Mouse (Mus musculus) heart, embryonic 16.5 days (tissue): ENCODE measurements around the gene Slc4a10. TPM values are rescaled to one million over a fixed set of nuclear protein-coding genes. Genes with fewer than 3 reads are reported as not detected.

ENCODE experiments used
- ATAC-seq: fragments of 200-750 bp; cut with Nextera tagmentation; replicated peaks from 2 replicates; pipeline ENCODE4 v1.8.0; 2017; ENCODE audit warnings: moderate number of reproducible peaks; ENCODE audit not compliant: insufficient read depth, low FRiP score; ENCODE audit errors: extremely low read depth
- H3K27ac ChIP-seq: fragments of 300-500 bp; sonication (generic); 2 replicates; pipeline ENCODE4 v1.5.1; 2014; ENCODE audit warnings: mild to moderate bottlenecking, low read length, control low read depth, moderate library complexity
- H3K27me3 ChIP-seq: fragments of 300-500 bp; sonication (generic); 2 replicates; pipeline ENCODE4 v1.6.1; 2014; ENCODE audit warnings: low read length, mixed read lengths; ENCODE audit not compliant: control insufficient read depth, insufficient read depth
- H3K36me3 ChIP-seq: fragments of 300-500 bp; sonication (generic); 2 replicates; pipeline ENCODE4 v1.6.1; 2014; ENCODE audit not compliant: control insufficient read depth, insufficient read depth
- H3K4me1 ChIP-seq: fragments of 300-500 bp; sonication (generic); 2 replicates; pipeline ENCODE4 v1.6.1; 2014; ENCODE audit warnings: low read length, mixed read lengths; ENCODE audit not compliant: control insufficient read depth, insufficient read depth
- H3K4me2 ChIP-seq: fragments of 300-500 bp; sonication (generic); 2 replicates; pipeline ENCODE4 v1.6.1; 2014; ENCODE audit warnings: low read depth, mild to moderate bottlenecking, control low read depth, low read length
- H3K4me3 ChIP-seq: fragments of 300-500 bp; sonication (generic); 2 replicates; pipeline ENCODE4 v1.5.1; 2014; ENCODE audit warnings: mild to moderate bottlenecking, control low read depth, low read length
- H3K9ac ChIP-seq: fragments of 300-500 bp; sonication (generic); 2 replicates; pipeline ENCODE4 v1.6.1; 2014; ENCODE audit warnings: low read length, control low read depth
- H3K9me3 ChIP-seq: fragments of 300-500 bp; sonication (generic); replicated peaks from 2 replicates; pipeline ENCODE4 v1.6.1; 2016; ENCODE audit warnings: low read length; ENCODE audit not compliant: control insufficient read depth
- WGBS: fragments of 180-500 bp; shearing (Covaris S2); extraction: QIAGEN DNeasy Blood & Tissue Kit; methylation state at CpG from one replicate; pipeline ENCODE4 v1.1.7; 2014; 5-methylcytosine and 5-hydroxymethylcytosine counted together
- polyA plus RNA-seq: library from polyadenylated mRNA; unstranded; fragments of >200 nt; fragmentation: Nextera tagmentation; extraction: Ambion mirVana; gene quantifications from 2 replicates; pipeline ENCODE4 v1.2.1, GENCODE M21; 2015

The Slc4a10 gene
- polyA plus RNA-seq, 1 experiment from 2014 or later = 0.18 TPM

- Histone ChIP-seq H3K9ac (no peak overlapping the region), H3K36me3 (no peaks in the 10 kb centered on the region), H3K9me3 (0 out of 2 replicates have a peak, but pooled peaks cover 2% of the 10 kb centered on the region), H3K4me1 (no peaks in the 10 kb centered on the region), H3K27ac (no peak overlapping the region), H3K4me3 (no peak overlapping the region), H3K27me3 (no peaks in the 10 kb centered on the region), H3K4me2 (no peak overlapping the region)
- 71% methylated on average over 5 of the region's 5 CpGs for WGBS
- no peak for ATAC-seq
These were observed 322.2 kb downstream of the Slc4a10 start for GRCm38 (mm10) chr2:62368349-62369053.

- Histone ChIP-seq H3K9ac (no peak overlapping the region), H3K4me3 (no peak overlapping the region), H3K9me3 (0 out of 2 replicates have a peak, but pooled peaks cover 2% of the 10 kb centered on the region), H3K27ac (no peak overlapping the region), H3K36me3 (no peaks in the 10 kb centered on the region), H3K27me3 (no peaks in the 10 kb centered on the region), H3K4me2 (no peak overlapping the region), H3K4me1 (no peaks in the 10 kb centered on the region)
- 69% methylated on average over 2 of the region's 2 CpGs for WGBS
- ATAC-seq = no peak
These were observed 323.8 kb downstream of the Slc4a10 start for GRCm38 (mm10) chr2:62370048-62370447.

GRCm38 (mm10) chr2:62373692-62374091, 327.4 kb downstream of the Slc4a10 start:
- no peak overlapping the region for H3K9ac ChIP-seq
- no peak for ATAC-seq
- no peaks in the 10 kb centered on the region for H3K9me3 ChIP-seq
- no peaks in the 10 kb centered on the region for H3K4me1 ChIP-seq
- no peaks in the 10 kb centered on the region for H3K36me3 ChIP-seq
- no peak overlapping the region for H3K4me3 ChIP-seq
- no peak overlapping the region for H3K27ac ChIP-seq
- no peaks in the 10 kb centered on the region for H3K27me3 ChIP-seq
- WGBS = 79% methylated on average over 11 of the region's 11 CpGs
- no peak overlapping the region for H3K4me2 ChIP-seq

Other genes starting within 250 kb of the Slc4a10 start
- gene Tbr1, start 243.5 kb upstream of the Slc4a10 start, polyA plus RNA-seq = 0.04 TPM in 1 of 2 replicates, not detected in the other